Mouse (Mus musculus): ENCODE measurements at regions not wholly inside any gene's neighbourhood (a gene's known extent, or its start where the extent isn't known, plus 50 kb on each side); places are given as distances from the start of the nearest gene placed in this dataset.

GRCm38 (mm10) chr4:88939397-88939796 lies 59.4 kb upstream of the Ifne start:
- TF ChIP-seq CTCF (IDR thresholded peaks at IDR 0.05; ENCODE audit: extremely low read depth, insufficient read length, insufficient replicate concordance, low read depth, low read length) (no peak), POLR2A (IDR thresholded peaks at IDR 0.05; ENCODE audit: low read depth, low read length) (no peak)

Measured in small intestine, adult 2 months (tissue).